Mouse (Mus musculus) cerebellum, adult 9-11 months (tissue): Measurements from ENCODE around the gene Agps.

ENCODE experiments used
- DNase-seq: peaks from one replicate; pipeline ENCODE4 v3.0.0; 2022

Gene Agps

GRCm38 (mm10) chr2:75831881-75832633 lies at the start of gene Agps:
TSS of gene Agps (plus strand) at chr2:75832177.
- DNase-seq = peak; percentile 92

GRCm38 (mm10) chr2:75786075-75786474 lies 45.9 kb upstream of the Agps start:
- DNase-seq = no peak

DNA sequence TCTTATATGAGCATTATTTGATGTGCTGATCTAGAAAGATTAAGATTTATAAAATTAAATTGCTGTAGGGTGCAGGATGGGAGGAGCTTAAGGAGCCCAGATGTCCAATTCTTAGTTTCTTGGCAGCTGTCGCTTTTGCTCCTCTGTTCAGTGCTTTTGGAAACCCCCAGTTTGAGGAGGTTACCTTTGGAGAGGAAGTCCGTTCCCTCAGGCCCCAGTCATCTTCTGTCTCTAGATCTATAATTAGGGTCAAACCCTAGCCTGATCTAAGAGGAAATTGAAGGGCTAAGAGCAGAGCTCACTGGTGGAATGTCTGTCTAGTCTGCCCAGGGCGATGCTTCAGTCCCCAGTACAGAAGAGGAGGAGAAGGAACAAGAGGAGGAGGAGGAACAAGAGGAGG lies 43.5 kb upstream of the Agps start:
- DNase-seq = no peak

- no peak for DNase-seq
Measured at GRCm38 (mm10) chr2:75789959-75790523, 41.9 kb upstream of the Agps start.

DNA sequence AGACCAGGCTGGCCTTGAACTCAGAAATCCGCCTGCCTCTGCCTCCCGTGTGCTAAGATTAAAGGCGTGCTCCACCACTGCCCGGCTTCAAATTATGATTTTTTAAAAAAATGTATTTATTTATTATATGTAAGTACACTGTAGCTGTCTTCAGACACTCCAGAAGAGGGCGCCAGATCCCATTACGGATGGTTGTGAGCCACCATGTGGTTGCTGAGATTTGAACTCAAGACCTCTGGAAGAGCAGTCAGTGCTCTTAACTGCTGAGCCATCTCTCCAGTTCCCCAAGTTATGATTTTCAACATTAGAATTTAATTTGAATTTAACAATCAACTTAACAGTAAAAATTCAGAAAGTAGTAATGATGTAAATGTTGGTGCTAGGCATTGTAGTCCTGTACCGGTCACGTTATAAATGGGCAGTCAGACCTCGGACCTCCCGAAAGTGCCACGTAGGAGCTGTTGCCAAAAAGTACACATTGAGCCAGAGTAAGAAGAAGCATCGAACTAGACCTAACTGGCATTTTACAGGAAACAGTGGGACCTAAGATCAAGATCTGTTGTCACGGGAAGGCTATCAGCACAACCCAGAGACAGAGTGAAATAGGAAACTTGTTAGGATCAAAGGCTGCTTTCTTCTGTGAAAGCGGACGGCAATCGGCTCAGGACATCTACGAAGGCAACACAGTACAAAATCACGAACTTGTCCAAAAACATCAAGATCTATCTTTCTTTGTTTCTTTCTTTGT lies 40.2 kb upstream of the Agps start:
- no peak for DNase-seq

GRCm38 (mm10) chr2:75792377-75793203 lies 39.4 kb upstream of the Agps start:
- no peak for DNase-seq

- DNase-seq = no peak
Measured at GRCm38 (mm10) chr2:75796181-75796580, 35.8 kb upstream of the Agps start.

DNA sequence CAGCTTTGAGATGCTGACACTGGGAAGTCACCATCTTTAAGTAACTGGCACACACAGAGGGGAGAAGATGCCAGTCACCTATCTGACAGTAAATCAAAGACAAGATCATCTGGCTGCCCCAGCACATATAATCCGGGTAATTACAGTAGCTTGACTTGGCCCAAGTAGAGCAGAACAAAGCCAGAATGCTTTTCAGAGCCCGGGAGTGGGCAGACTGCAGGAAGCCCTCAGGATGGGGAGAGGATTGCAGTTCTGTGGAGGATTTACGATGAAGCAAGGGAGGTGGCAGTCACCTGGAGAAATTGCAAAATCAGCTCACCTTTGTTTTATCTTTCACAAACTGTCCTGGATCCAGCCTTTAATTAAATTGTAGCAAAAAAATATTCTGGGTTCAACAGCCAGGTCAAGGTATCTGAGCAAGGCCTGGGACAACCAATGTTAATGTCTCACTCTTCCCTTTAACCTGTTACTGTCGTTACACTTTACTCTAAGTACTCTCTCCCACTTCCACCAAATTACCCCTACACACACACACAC lies 33.5 kb upstream of the Agps start:
- DNase-seq = no peak

- no peak for DNase-seq
Measured at GRCm38 (mm10) chr2:75805767-75806166, 26.2 kb upstream of the Agps start.

DNA sequence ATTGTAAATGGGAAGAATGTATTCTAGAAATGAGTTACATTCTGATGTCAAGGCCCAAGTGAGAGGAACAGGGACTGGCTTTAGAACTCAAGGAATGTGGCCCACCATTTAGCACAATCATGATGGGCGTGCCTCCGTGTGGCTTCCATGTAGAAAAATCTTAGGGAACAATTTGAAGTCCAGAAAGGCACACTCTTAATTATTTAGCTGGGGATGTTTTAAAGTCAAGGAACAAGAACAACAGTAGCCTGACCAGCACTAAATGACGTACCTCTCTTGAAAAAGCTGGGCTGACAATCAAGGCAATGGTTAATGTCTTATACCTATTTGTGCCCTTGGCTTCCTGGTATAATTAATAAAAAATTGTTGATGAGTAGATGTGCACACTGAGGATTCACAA lies 25.1 kb upstream of the Agps start:
- no peak for DNase-seq

GRCm38 (mm10) chr2:75807460-75807859 lies 24.5 kb upstream of the Agps start:
- no peak for DNase-seq

DNA sequence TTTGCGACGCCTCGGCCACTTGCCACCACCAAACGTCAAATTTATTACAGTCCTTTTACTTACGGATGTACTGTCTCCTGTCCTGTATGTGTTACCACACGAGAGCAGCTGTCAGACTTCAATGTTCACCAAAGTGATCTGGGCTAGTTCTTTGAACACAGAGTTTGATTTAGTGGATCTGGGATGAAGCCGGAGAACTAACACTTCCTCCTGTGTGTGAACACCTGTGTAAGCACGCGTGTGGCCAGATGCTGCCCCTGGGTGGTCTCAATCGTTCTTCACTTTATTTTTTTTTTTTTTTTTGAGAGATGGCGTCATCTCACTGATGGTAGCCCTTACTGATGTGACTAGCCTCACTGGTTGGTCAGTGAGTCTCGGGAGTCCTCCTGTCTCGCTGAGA lies 17.1 kb upstream of the Agps start:
- no peak for DNase-seq

- no peak for DNase-seq
Measured at GRCm38 (mm10) chr2:75815521-75815920, 16.5 kb upstream of the Agps start.

- DNase-seq = no peak
Measured at GRCm38 (mm10) chr2:75816673-75817072, 15.3 kb upstream of the Agps start.

DNA sequence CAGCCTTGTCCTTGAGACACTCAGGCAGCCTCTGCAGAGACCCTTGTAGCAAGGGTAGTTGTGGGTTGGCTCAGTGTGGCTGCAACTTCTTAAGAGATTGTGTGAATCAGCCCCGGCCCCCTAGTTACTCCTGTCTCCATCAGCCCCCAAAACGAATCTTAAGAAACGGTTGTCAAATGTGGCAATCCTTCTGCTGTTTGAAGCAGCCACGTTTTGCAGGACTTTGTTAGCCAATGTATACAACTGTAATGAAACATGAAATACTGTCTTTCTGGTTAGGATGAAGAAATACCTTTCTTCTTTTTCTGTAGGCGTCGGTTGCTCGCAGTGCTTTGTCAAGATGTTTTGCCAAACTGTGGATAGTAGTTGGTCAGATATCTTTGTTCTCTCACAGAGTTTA lies 13.3 kb upstream of the Agps start:
- no peak for DNase-seq

GRCm38 (mm10) chr2:75819796-75820195 lies 12.2 kb upstream of the Agps start:
- DNase-seq = no peak

DNA sequence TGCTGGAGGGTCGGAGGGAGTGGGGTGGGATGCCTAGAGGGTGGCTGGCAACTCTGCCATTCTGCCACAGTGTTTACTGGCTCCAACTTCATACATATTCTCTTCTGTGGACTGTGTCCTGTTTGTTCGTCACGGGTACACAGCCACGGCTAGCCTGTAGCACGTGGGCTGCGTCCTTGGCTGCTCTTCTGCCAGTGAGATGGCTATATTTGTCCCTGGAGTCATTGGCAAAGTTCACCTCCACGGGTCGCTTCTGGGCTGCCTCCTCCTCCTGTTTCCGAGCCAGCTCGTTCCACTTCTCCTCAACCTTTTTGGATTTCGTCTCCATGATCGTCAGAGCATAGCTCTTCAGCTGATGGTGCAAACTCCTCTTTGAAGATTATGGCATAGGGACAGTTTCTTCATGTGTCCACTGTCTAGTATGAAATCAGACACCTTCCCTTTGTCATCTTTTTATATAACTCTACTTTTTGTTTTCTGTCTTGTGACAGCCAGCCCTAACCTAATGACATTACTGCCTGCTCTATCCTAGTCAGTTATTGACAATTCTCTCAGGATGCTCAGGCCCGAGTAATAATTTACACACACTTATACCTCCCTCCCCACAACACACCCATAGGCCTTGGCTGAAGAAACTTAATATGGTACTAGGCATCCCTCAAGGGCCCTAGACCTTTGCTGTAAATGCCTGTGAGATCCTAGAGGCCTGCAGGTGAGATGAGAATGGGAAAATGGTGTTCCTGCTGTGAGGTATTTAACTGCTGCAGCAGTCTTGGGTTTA lies 9.8 kb upstream of the Agps start:
- no peak for DNase-seq

DNA sequence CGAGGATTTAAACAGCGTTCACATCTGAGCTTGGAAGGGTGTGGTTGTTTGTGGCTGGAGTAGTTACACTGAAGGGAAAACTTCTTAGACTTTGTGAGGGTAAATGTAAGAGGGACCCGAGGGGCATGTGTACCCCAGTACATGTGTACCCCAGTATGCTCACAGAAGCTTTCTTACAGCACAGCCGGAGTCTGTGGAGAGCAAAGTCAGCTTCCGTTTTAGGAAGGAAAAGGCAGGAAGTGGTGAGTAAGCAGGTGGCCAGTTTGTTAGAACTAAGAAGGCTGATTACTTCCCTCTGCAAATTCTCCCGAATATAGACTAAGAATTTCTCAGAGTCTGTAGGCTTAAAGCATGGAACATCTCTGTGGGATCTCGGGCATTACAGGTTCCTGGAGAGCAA lies 8.2 kb upstream of the Agps start:
- no peak for DNase-seq

DNA sequence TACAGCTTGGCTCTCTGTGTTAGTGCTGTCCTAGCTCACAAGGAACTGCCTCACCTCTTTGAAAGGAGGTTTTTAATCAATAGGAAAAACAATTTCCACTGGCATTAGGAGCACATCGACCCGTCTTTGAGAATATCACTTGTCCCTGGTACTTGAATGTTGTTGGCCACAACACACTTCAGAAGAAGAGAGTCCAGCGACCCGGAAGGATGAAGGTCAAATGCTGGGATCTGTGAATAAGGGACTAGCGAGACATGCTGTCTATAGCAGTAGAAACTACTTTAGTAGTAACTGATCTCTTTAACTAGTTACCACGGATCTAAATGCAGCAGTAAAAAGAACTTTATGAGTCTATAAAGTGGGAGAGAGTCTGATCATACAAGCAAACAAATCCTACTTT lies 7.8 kb upstream of the Agps start:
- DNase-seq = no peak

DNA sequence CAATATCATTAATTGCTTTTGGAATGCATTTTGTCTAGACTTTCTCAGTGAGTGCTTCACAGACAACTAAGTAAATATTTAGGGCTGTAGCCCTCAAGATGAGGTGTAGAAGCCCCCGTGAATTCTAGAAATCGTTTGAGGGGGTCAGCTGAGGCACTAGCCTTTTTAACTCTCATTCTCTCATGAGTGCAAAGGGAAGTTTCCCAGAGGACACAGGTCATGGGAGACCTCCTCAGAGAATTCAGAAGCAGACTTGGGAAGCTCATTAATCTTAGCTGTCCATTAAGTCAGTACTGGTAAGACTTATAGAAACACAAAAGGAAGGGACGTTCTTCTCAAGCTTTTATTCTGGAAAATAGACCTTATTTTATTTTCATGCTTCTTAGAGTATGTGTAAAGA lies 7.1 kb upstream of the Agps start:
- no peak for DNase-seq

- DNase-seq = no peak
Measured at GRCm38 (mm10) chr2:75825603-75826002, 6.4 kb upstream of the Agps start.

- no peak for DNase-seq
Measured at GRCm38 (mm10) chr2:75828931-75829610, 2.9 kb upstream of the Agps start.
